Mouse (Mus musculus): ENCODE measurements at regions not wholly inside any gene's neighbourhood (a gene's known extent, or its start where the extent isn't known, plus 50 kb on each side); places are given as distances from the start of the nearest gene placed in this dataset. TPM values are rescaled to one million over a fixed set of nuclear protein-coding genes. Genes with fewer than 3 reads are reported as not detected.

GRCm38 (mm10) chr3:34959044-34959521 is 308.9 kb downstream of the Sox2 start:
- peak; percentile 65; the same call in 1 of the 2 replicates for ATAC-seq
- 0 out of 2 replicates have a peak overlapping the region, but pooled peaks have one; percentile 16 for H3K4me3 ChIP-seq (ENCODE audit: low read depth, low read length)
- H3K9ac ChIP-seq (ENCODE audit: low read depth, low read length) = no peak overlapping the region
- no peaks in the 10 kb centered on the region for H3K27me3 ChIP-seq (ENCODE audit: control insufficient read depth, insufficient read depth, low read depth, low read length)
- no peaks in the 10 kb centered on the region for H3K36me3 ChIP-seq (ENCODE audit: control insufficient read depth, insufficient read depth, low read length)
- 48% methylated on average over 19 of the region's 19 CpGs for WGBS
- no peak overlapping the region for H3K27ac ChIP-seq (ENCODE audit: low read length)
- peak overlapping the region; percentile 43 for H3K4me2 ChIP-seq (ENCODE audit: low read length)
- H3K9me3 ChIP-seq (replicated peaks; ENCODE audit: control insufficient read depth, low read length, poor library complexity, severe bottlenecking) = no peaks in the 10 kb centered on the region
- H3K4me1 ChIP-seq (ENCODE audit: control insufficient read depth, insufficient read depth, low read length) = no peaks in the 10 kb centered on the region; the same call in 1 of the 2 replicates

GRCm38 (mm10) chr3:34966442-34966841 is 316.2 kb downstream of the Sox2 start:
- Histone ChIP-seq H3K27me3 (ENCODE audit: control insufficient read depth, insufficient read depth, low read depth, low read length) (no peaks in the 10 kb centered on the region), H3K4me1 (ENCODE audit: control insufficient read depth, insufficient read depth, low read length) (no peaks in the 10 kb centered on the region), H3K4me3 (ENCODE audit: low read depth, low read length) (no peak overlapping the region), H3K27ac (ENCODE audit: low read length) (no peak overlapping the region), H3K4me2 (ENCODE audit: low read length) (no peak overlapping the region), H3K9me3 (replicated peaks; ENCODE audit: control insufficient read depth, low read length, poor library complexity, severe bottlenecking) (no peaks in the 10 kb centered on the region), H3K36me3 (ENCODE audit: control insufficient read depth, insufficient read depth, low read length) (no peaks in the 10 kb centered on the region), H3K9ac (ENCODE audit: low read depth, low read length) (no peak overlapping the region)
- ATAC-seq = peak; percentile 36; the same call in 1 of the 2 replicates
- WGBS = 13% methylated on average over 6 of the region's 6 CpGs

- Histone ChIP-seq H3K9ac (ENCODE audit: low read depth, low read length) (no peak overlapping the region), H3K4me1 (ENCODE audit: control insufficient read depth, insufficient read depth, low read length) (no peaks in the 10 kb centered on the region), H3K27me3 (ENCODE audit: control insufficient read depth, insufficient read depth, low read depth, low read length) (no peaks in the 10 kb centered on the region), H3K36me3 (ENCODE audit: control insufficient read depth, insufficient read depth, low read length) (no peaks in the 10 kb centered on the region), H3K4me3 (ENCODE audit: low read depth, low read length) (no peak overlapping the region), H3K4me2 (ENCODE audit: low read length) (no peak overlapping the region), H3K27ac (ENCODE audit: low read length) (no peak overlapping the region), H3K9me3 (replicated peaks; ENCODE audit: control insufficient read depth, low read length, poor library complexity, severe bottlenecking) (no peaks in the 10 kb centered on the region)
- 76% methylated on average over 2 of the region's 2 CpGs for WGBS
- no peak for ATAC-seq
These were observed 317.7 kb downstream of the Sox2 start for GRCm38 (mm10) chr3:34967911-34968310.

GRCm38 (mm10) chr3:34971536-34971935 is 321.3 kb downstream of the Sox2 start:
- Histone ChIP-seq H3K9me3 (replicated peaks; ENCODE audit: control insufficient read depth, low read length, poor library complexity, severe bottlenecking) (no peaks in the 10 kb centered on the region), H3K4me2 (ENCODE audit: low read length) (no peak overlapping the region), H3K4me3 (ENCODE audit: low read depth, low read length) (no peak overlapping the region), H3K27me3 (ENCODE audit: control insufficient read depth, insufficient read depth, low read depth, low read length) (no peaks in the 10 kb centered on the region), H3K36me3 (ENCODE audit: control insufficient read depth, insufficient read depth, low read length) (no peaks in the 10 kb centered on the region), H3K4me1 (ENCODE audit: control insufficient read depth, insufficient read depth, low read length) (peaks cover 2% of the 10 kb centered on the region; the same call in 1 of the 2 replicates), H3K27ac (ENCODE audit: low read length) (no peak overlapping the region), H3K9ac (ENCODE audit: low read depth, low read length) (no peak overlapping the region)
- WGBS = 92% methylated on average over 4 of the region's 4 CpGs
- no peak for ATAC-seq

- no peak for ATAC-seq
- H3K36me3 ChIP-seq (ENCODE audit: control insufficient read depth, insufficient read depth, low read length) = no peaks in the 10 kb centered on the region
- no peak overlapping the region for H3K4me3 ChIP-seq (ENCODE audit: low read depth, low read length)
- no peaks in the 10 kb centered on the region for H3K27me3 ChIP-seq (ENCODE audit: control insufficient read depth, insufficient read depth, low read depth, low read length)
- H3K4me1 ChIP-seq (ENCODE audit: control insufficient read depth, insufficient read depth, low read length) = peaks cover 2% of the 10 kb centered on the region; the same call in 1 of the 2 replicates
- no peak overlapping the region for H3K9ac ChIP-seq (ENCODE audit: low read depth, low read length)
- H3K9me3 ChIP-seq (replicated peaks; ENCODE audit: control insufficient read depth, low read length, poor library complexity, severe bottlenecking) = no peaks in the 10 kb centered on the region
- WGBS = 48% methylated on average over 7 of the region's 7 CpGs
- no peak overlapping the region for H3K4me2 ChIP-seq (ENCODE audit: low read length)
- H3K27ac ChIP-seq (ENCODE audit: low read length) = no peak overlapping the region
These were observed 324.2 kb downstream of the Sox2 start for GRCm38 (mm10) chr3:34974371-34974770.

Small RNAs in the stretch of these regions (microRNA-seq; reads per million reads assigned to microRNA genes)
- gene Mir6378 = not detected

Measured in midbrain, embryonic 16.5 days (tissue).